Mouse (Mus musculus) C2C12 (cell line): Measurements from ENCODE around the gene Gpx4.

Source experiments
- CEBPB ChIP-seq: IDR thresholded peaks from one replicate; pipeline ENCODE4 v1.6.1; 2011; ENCODE audit warnings: low read depth, mild to moderate bottlenecking, control low read depth, moderate library complexity
- CTCF ChIP-seq: IDR thresholded peaks from one replicate; pipeline ENCODE4 v1.5.1; 2011; ENCODE audit not compliant: control insufficient read depth, insufficient read depth, insufficient read length
- FOSL1 ChIP-seq: IDR thresholded peaks from one replicate; pipeline ENCODE4 v1.8.0; 2011; ENCODE audit warnings: mild to moderate bottlenecking, low read length; ENCODE audit not compliant: poor library complexity, insufficient read depth, severe bottlenecking
- MAX ChIP-seq: IDR thresholded peaks from one replicate; pipeline ENCODE4 v1.6.1; 2011; ENCODE audit warnings: mild to moderate bottlenecking, control low read depth
- MYOD1 ChIP-seq: IDR thresholded peaks from one replicate; pipeline ENCODE4 v1.6.1; 2011; ENCODE audit warnings: low read depth; ENCODE audit not compliant: control insufficient read depth, insufficient read length
- MYOG ChIP-seq: IDR thresholded peaks from one replicate; pipeline ENCODE4 v1.6.1; 2011; ENCODE audit not compliant: control insufficient read depth, insufficient read length; ENCODE audit errors: extremely low read depth
- USF1 ChIP-seq: IDR thresholded peaks from one replicate; pipeline ENCODE4 v1.6.1; 2011; ENCODE audit warnings: low read depth, mild to moderate bottlenecking, control low read depth, moderate library complexity

DNA sequence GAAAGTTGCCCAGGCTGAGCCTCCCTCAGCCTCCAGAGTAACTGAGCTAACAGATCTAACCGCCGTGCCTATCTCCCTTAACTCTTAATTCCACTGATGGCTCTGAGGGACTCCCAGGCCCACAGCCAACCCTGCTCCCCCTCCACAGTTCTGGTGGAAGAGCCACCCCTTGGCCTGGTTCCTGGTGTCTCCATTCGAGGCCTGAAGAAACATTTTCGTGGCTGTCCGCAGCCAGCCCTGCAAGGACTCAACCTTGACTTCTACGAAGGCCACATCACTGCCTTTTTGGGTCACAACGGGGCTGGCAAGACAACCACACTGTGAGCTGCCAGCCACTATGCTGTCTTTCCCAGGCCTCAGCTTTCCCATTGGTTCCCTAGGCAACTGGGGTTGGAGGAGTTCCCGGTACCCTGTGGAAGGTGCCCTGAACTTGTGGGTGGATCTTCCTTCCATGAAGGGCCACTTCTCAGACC, 42.7 kb upstream of the Gpx4 start:
- TF ChIP-seq CTCF (no peak), USF1 (no peak), FOSL1 (no peak), MYOG (no peak), MYOD1 (no peak), MAX (no peak), CEBPB (no peak)
